Mouse (Mus musculus): Measurements from ENCODE around the gene Eif4ebp2.

Eif4ebp2 gene

GRCm38 (mm10) chr10:61418131-61418900 lies 34.1 kb downstream of the Eif4ebp2 start:
- no peak for DNase-seq (ENCODE audit: low spot score in 2 of 2)

DNA sequence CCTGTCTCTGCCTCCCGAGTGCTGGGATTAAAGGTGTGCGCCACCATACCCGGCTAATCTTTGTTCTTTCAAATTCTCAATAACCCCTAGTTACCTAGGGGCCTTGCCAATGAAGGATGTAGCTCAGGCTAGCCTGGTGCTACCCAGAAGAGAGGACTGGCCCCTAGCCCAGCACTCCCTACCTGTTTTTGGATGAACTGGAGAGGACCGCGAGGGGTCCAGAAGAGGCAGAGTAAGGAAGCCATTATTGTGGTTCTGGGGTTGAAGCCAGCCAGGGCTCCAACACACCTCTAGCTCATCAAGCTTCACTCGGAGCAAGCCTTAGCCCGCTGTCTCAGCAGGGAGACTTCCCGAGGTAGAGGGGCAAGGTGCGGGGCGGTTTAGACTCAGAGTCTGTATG lies 34.8 kb downstream of the Eif4ebp2 start, which contains the start of gene Nodal:
Nodal (plus strand) TSS at position 301 of the 400 bp plus-strand sequence.
- no peak for DNase-seq (ENCODE audit: low spot score in 2 of 2)

DNA sequence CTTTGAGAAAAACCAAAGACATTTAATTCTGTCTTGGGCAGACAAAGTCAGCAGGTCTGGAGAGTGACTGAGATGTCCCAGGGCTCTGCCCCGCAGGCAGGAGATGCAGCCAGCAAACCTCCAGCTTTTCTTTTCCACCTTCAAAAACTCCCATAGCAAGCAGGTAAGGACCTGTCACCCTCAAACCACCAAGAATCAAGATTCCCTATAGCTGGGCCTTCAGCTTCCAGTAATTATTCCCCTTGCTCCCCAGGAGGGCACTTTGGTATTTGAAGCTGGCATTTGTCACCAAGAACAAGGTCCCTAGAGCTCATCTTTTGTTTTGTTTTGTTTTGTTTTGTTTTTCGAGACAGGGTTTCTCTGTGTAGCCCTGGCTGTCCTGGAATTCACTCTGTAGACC lies 35.4 kb downstream of the Eif4ebp2 start:
- DNase-seq (ENCODE audit: low spot score in 2 of 2), result no peak

- no peak for DNase-seq (ENCODE audit: low spot score in 2 of 2)
Measured at GRCm38 (mm10) chr10:61416561-61416960, 35.9 kb downstream of the Eif4ebp2 start.

DNA sequence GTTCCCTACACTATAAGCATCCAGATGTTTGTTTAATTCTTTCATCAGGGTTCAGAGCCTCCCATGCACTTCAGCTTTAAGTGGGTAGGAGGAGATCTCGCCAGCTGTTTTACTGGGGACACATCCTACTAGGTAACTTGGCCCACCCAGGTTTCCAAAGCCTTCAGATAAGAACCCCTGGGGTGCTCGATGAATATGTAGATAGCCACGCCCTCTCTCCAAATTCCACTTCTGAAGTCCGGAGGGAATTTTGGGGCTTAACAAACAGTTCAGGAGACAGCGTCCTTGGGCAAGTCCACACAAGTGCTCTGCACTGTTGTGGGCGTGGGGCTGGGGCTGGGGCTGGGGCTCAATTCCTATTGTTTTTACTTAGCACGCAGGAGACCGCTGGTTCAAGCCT lies 36.6 kb downstream of the Eif4ebp2 start:
- DNase-seq (ENCODE audit: low spot score in 2 of 2), result no peak

DNA sequence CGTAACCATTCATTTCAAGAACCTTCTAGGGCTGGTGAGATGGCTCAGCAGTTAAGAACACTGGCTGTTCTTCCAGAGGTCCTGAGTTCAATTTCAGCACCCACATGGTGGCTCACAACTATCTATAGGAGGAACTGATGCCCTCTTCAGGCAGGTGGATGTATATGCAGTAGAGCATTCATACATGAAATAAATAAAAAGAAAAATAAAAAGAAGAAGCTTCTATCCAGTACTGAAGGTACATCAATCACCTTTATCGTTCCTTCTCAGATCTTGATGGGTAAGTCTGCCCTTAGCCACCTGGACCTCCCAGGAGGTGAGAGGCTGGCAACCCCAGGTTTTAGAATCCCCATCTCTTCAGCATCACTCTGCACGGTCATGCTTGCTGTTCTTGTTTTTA lies 37.2 kb downstream of the Eif4ebp2 start:
- DNase-seq (ENCODE audit: low spot score in 2 of 2), result no peak

DNA sequence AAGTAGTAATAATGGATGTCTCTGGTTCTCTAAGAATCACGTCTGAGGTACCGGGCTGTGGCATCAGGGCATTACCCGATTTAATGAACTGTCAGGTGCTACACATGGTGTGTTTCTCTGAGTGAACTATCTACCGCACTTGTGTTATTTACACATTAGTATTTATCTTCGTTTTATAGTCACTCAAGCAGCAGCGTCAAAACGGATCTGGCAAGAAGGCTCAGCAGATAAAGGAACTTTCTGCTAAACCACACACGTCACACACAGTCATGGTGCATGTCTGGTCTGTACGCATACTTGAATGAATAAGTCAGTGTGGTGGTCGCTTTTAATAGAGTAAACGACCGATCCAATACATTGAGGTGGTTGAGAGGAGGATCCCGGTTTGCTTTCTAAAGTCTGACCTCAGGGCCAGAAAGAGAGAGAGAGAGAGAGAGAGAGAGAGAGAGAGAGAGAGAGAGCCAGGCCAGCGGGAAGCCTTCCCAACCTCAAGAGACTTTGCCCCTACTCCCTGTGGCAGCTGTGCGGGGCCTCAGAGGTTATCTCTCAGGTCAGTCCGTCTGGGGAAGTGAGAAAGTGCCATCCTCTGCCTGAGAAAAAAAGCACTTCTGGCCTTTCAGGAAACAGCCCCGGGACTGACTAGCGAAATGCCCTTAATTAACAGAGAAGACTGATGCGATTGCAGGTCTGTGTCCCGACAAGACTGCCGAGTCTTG lies 39.4 kb downstream of the Eif4ebp2 start:
- no peak for DNase-seq (ENCODE audit: low spot score in 2 of 2)

DNA sequence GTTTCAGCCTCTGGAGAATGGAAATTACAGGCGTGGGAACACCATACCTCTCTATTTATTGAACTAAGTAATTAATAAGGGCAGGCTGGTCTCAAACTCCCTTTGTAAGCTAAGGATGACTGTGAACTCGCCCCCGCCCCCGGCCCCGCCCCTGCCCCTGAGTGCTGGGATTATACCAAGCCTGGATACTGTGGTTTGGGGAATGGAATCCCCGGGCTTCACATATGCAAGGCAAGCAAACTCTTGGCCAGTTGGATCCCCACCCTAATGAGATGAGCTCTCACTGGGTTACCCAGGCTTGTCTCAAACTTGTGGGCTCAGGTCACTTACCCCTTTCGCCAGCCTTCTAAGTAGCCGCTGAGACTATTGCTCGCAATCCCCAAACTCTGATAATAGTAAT lies 42.3 kb downstream of the Eif4ebp2 start:
- DNase-seq (ENCODE audit: low spot score in 2 of 2), result no peak

DNA sequence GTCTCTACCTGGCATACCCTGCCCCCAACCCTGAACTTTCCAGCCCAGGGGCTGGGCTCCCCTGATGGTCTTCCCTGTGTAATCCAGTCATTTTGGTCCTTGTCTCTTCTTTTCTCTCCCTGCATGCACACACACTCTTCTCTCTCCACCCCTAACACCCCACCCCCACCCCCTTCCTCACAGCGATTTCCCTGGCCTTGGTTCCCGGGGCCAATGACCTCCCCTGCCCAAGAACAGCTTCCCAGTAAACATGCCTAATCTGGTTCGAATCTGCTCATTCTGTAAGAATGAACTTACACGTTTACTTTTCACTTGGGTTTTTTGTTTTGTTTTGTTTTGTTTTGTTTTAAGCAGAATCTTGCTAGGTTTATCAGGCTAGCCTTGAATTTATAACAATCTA lies 42.7 kb downstream of the Eif4ebp2 start:
- no peak for DNase-seq (ENCODE audit: low spot score in 2 of 2)

DNA sequence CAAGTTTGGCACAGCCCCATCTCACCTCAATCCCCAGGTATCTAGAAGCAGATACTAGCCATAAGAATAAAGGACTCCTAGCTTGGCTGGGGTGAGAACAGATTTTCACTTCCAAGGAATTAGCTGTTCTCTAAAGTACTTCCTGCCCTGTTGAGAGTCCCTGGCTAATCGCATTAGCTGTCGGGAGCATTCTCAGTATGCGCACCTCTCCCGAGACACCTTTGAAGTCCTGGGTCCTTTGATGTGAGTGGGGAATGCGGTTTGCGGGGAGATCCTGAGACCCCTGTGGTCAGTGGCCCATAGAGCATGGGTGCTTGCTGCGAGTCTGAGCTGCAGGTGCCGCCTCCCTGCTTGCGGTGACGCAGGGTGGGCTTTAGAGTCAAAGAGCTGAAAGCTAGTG lies 46.5 kb downstream of the Eif4ebp2 start:
- no peak for DNase-seq (ENCODE audit: low spot score in 2 of 2)

GRCm38 (mm10) chr10:61402911-61403310 lies 49.5 kb downstream of the Eif4ebp2 start:
- DNase-seq (ENCODE audit: low spot score in 2 of 2), result no peak

GRCm38 (mm10) chr10:61402480-61402879 lies 50.0 kb downstream of the Eif4ebp2 start:
- no peak for DNase-seq (ENCODE audit: low spot score in 2 of 2)

DNA sequence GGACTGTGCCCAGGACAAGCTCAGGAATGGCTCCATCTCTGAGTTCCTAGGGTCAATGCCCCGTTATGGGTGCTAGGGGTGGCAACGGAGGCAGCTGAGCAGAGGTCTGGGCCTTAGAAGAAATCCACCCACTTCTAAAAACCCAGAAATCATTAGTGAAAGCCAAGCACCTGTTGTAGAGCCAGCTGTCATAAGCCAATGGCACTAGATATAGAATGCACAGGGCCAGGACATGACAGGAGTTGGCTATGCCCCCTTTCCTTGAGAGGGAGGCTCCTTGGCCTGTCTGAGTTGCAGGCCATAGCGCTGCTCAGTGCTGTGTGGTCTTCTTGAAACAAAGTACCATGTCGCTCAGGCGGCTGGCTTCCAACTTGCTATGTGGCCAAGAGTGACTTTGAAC lies 52.1 kb downstream of the Eif4ebp2 start:
- no peak for DNase-seq (ENCODE audit: low spot score in 2 of 2)

GRCm38 (mm10) chr10:61399156-61399734 lies 53.2 kb downstream of the Eif4ebp2 start:
- peak in 1 of 2 experiments; percentile 57 for DNase-seq (ENCODE audit: low spot score in 2 of 2)

- DNase-seq (ENCODE audit: low spot score in 2 of 2), result no peak
Measured at GRCm38 (mm10) chr10:61398125-61398524, 54.3 kb downstream of the Eif4ebp2 start.

DNA sequence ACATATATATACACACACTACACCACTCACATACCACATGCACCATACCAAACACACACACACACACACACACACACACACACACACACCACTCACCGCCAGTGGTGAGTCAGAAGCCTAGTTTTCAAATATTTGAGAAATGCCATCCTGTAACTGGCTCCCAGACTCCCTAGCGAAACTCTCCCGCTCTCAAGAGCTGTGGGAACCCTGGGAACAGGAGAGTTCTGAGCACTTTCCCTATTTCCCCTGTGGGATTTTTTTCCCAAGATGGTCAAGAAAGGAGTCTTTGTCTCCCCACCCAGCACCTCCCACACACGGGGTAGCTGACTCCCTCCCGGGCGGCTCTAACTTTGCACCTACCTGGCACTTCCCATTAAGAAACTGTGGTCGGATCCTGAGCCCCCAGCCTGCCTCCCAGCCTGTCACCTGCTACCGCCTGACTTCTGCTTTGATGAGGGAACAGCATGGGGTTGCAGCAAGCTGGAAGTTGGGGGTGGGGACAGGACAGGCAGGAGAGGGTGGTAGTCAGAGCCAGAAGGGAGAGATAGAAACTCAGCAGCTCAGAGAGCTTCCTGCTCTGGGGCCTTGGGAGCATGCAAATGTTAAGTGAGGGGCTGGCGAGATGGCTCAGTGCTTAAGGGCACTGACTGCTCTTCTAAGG lies 57.9 kb downstream of the Eif4ebp2 start:
- DNase-seq (ENCODE audit: low spot score in 2 of 2), result no peak

DNA sequence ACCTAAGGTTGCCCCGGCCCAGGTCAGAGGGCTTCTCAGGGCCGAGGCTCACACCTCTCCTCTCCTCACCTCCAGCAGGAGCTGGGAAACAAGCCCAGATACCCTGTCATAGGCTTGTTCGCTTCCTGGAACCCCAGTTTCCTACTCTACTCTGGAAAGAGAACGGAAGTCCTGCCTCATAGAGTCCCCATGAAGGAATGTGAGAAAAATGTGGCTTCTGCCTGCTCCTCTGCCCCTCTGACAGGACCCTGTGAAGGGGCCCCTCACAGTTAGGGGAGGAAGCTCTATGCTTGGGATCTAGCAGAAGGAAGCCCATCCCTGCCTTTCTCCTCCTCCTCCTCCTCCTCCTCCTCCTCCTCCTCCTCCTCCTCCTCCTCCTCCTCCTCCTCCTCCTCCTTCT lies 59.9 kb downstream of the Eif4ebp2 start:
- no peak for DNase-seq (ENCODE audit: low spot score in 2 of 2)

GRCm38 (mm10) chr10:61390148-61390547 lies 62.3 kb downstream of the Eif4ebp2 start:
- DNase-seq (ENCODE audit: low spot score in 2 of 2), result no peak

- no peak for DNase-seq (ENCODE audit: low spot score in 2 of 2)
Measured at GRCm38 (mm10) chr10:61389020-61389419, 63.4 kb downstream of the Eif4ebp2 start.

DNA sequence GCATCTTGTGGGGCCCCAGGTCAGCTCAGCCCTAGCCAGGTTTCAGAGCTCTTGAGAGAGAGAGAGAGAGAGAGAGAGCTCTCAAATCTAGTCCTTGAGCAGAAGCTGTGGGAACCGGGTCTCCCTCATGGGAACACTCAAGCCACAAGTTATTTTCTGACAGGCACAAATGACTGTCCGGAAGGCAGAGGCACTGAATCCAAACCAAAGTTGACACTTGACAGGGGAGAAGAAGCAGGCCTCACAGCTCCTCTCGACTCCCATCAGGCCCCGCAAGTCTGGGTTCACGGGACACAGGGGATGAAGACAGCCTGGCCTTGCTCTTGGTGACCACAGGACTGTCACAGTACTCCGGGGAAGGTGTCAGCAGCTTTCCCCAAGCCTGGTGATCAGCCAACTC lies 66.2 kb downstream of the Eif4ebp2 start:
- no peak for DNase-seq (ENCODE audit: low spot score in 2 of 2)

- DNase-seq (ENCODE audit: low spot score in 2 of 2), result no peak
Measured at GRCm38 (mm10) chr10:61385174-61385573, 67.3 kb downstream of the Eif4ebp2 start.

DNA sequence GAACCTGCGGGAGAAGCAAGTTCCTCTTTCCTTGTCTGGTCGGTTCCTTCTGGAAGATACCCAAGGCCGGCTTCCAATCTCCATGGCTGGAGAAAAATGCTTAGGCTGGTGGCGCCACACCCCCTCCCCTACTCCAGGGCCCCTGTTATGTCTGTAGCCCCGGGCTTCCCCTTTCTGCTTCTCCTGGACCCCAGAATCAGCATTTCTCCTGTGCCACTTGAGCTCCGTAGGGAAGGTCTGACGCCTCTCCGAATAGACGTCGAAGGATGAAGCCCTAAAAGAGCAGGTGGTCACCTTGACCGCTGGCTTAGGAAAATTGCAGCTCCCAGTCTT lies 68.8 kb downstream of the Eif4ebp2 start:
- DNase-seq (ENCODE audit: low spot score in 2 of 2), result no peak

Measured in frontal cortex, postnatal 14 days (tissue).